Mouse (Mus musculus) 416B (cell line): ENCODE data around the gene Guca1b.

ENCODE experiments used
- DNase-seq: peaks from one replicate; pipeline ENCODE4 v3.0.0; 2011; ENCODE audit warnings: low read depth

Gene Guca1b

GRCm38 (mm10) chr17:47385145-47385544 is at the start of gene Guca1b:
Gene Guca1b (plus strand): TSS chr17:47385393.
- no peak for DNase-seq

GRCm38 (mm10) chr17:47343121-47343520 is 42.1 kb upstream of the Guca1b start:
- no peak for DNase-seq

- no peak for DNase-seq
Observed at GRCm38 (mm10) chr17:47349721-47350319, 35.4 kb upstream of the Guca1b start.

- DNase-seq: peak; percentile 83
Observed at GRCm38 (mm10) chr17:47359964-47360363, 25.2 kb upstream of the Guca1b start.

- peak; percentile 87 for DNase-seq
Observed at GRCm38 (mm10) chr17:47361343-47361742, 23.9 kb upstream of the Guca1b start.

GRCm38 (mm10) chr17:47368401-47369086 is 16.6 kb upstream of the Guca1b start, which contains the start of gene Mrps10:
Gene Mrps10 (plus strand): TSS chr17:47368887.
- peak; percentile 95 for DNase-seq

GRCm38 (mm10) chr17:47369087-47369443 is 16.1 kb upstream of the Guca1b start:
- DNase-seq: no peak

- DNase-seq: peak; percentile 87
Observed at GRCm38 (mm10) chr17:47371451-47371850, 13.7 kb upstream of the Guca1b start.

GRCm38 (mm10) chr17:47373991-47374390 is 11.2 kb upstream of the Guca1b start:
- DNase-seq: no peak

- DNase-seq: no peak
Observed at GRCm38 (mm10) chr17:47376779-47377280, 8.4 kb upstream of the Guca1b start.

- no peak for DNase-seq
Observed at GRCm38 (mm10) chr17:47378133-47378532, 7.1 kb upstream of the Guca1b start.

- no peak for DNase-seq
Observed at GRCm38 (mm10) chr17:47381917-47382316, 3.3 kb upstream of the Guca1b start.

GRCm38 (mm10) chr17:47383266-47383665 is 1.9 kb upstream of the Guca1b start:
- no peak for DNase-seq

GRCm38 (mm10) chr17:47384064-47384463 is 1.1 kb upstream of the Guca1b start:
- no peak for DNase-seq

- peak; percentile 55 for DNase-seq
Observed at GRCm38 (mm10) chr17:47386649-47387048, 1.5 kb downstream of the Guca1b start.

- DNase-seq: peak; percentile 86
Observed at GRCm38 (mm10) chr17:47394223-47394869, 9.2 kb downstream of the Guca1b start.

- DNase-seq: peak; percentile 93
Observed at GRCm38 (mm10) chr17:47395376-47395913, 10.3 kb downstream of the Guca1b start.

- no peak for DNase-seq
Observed at GRCm38 (mm10) chr17:47399091-47399490, 13.9 kb downstream of the Guca1b start.

GRCm38 (mm10) chr17:47400451-47400850 is 15.3 kb downstream of the Guca1b start, which contains the start of gene Guca1a:
Gene Guca1a (minus strand): TSS chr17:47400584.
- no peak for DNase-seq

- peak; percentile 31 for DNase-seq
Observed at GRCm38 (mm10) chr17:47407717-47408557, 22.7 kb downstream of the Guca1b start.

GRCm38 (mm10) chr17:47408558-47408898 is 23.3 kb downstream of the Guca1b start:
- peak; percentile 61 for DNase-seq
